Mouse (Mus musculus): Measurements from ENCODE around the gene Gm498.

Gene Gm498

GRCm38 (mm10) chr7:143900667-143901066 is 34.0 kb downstream of the Gm498 start:
- no peak for DNase-seq

GRCm38 (mm10) chr7:143905176-143905575 is 38.5 kb downstream of the Gm498 start:
- no peak for DNase-seq

DNA sequence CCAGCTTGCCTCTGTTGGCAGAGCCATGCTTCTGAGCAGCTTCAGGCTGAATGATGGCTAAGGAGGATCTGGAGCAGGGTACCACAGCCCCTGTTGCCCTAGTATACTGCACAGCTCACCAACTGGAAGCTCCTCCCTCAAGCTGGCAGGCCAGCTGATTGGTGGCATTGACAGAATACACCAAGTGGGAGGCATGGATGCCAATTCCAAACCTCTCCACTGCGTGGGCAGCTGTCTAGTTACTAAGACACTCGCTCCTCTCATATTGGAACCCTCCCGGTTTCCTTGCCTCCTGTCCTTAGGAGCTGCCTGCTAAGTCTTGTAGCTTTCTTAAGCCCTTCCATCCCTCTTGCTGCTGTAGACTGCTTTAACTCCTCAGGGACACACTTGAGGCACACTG is 39.0 kb downstream of the Gm498 start:
- DNase-seq = no peak

DNA sequence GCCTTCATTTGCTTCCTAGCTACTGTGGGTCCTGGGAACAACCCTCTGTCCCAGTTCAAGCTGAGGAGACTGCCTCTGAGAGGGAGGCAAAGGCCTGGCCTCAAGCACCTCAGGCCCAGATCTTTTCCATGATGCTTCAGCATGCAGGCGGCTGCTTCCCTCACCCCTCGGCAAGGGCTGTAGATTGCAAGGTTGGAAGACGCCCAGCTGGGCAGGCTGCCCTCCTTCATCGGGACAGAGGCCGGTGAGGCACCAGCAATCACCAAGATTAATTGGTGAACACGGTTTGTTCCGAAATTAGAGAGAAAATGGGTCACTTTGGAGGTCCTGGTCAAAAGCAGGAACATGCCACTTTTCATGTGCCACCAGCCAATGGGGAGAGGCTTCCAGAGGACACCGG is 47.0 kb downstream of the Gm498 start:
- DNase-seq = no peak

GRCm38 (mm10) chr7:143919031-143919679 is 52.5 kb downstream of the Gm498 start:
- DNase-seq = no peak

- no peak for DNase-seq
Observed at GRCm38 (mm10) chr7:143929899-143930298, 63.3 kb downstream of the Gm498 start.

DNA sequence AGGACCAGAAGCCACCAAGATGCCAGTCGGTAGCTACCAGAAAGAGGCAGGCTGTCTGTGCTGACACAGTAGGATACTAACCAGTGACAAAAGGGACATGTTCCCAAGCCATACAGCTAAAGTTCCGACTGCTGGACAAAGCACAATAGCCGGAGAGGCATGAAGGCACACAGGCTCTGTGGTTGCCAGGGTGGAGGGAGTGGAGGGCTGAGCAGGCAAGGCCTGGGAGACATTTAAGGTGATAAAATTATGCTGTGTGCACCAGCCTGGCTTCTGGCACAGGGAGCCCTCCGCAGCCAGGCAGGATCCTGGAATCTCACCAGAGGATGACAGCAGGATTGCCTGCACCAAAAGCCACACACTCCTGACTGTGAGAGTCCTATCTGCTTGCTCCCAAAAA is 72.0 kb downstream of the Gm498 start:
- no peak for DNase-seq

- DNase-seq = no peak
Observed at GRCm38 (mm10) chr7:143939476-143939875, 72.8 kb downstream of the Gm498 start.

DNA sequence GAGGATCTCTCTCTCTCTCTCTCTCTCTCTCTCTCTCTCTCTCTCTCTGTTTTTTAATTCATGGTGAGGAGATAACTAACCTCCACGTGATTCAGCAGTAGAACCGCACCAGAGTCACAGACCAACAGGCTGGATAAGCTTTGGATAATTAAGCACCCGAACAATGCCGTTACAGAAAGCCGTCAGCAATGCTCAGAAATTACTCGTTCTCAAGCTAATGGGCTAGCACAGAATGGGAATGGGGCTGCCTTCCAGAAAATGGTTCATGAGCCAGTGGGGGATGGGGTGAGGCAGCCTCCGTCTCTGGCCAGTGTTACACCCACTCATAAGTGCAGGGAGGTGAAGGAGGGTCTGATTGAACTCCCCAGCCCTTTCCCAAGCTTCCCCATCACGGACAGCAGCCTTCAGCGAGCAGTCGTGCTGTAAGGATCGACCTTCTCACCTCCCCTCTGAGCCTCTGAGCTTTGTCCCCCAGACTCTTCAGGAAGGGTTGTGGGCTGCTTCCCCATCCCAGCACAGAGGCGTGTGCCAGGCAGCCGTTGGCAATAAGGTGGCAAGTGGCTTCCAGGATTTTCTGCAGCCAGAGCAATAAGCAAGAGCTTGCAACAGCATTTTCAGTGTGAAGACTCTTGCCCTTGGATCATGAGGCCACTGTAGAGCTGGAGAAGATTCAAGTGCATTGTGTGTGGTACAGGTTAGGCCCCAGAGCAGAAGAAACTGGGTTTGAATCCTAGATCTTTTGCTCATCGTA is 76.5 kb downstream of the Gm498 start:
- DNase-seq = no peak

DNA sequence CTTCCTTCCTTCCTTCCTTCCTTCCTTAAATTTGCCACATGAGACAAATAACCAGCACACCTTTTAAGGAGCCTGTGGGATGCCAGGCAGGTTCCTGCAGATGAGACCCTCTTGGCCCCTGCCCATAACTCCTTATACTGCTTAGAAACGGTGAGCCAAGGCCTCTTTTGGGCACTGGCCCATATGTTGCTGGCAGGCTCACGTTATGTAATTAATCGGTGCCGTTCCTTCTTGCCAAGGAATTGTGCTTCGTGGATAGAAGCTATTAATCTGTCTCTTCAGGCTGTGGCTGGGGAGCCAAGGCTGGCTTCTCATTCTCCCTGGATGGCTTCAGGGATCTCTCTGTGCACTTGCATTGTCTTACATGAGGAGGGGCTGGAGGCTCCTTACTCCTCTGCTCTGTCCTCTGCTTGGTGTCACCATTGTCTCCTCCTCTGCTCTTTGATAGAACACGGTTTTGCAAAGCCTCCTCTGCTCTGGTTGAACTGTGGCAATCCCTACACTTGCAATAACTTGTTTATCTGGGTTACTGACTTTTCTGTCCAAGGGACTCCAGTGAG is 77.9 kb downstream of the Gm498 start:
- no peak for DNase-seq
